Mouse (Mus musculus) CD4-positive, CD25-positive, alpha-beta regulatory T cell, adult 2 months (primary cell): ENCODE measurements at regions not wholly inside any gene's neighbourhood (a gene's known extent, or its start where the extent isn't known, plus 50 kb on each side); places are given as distances from the start of the nearest gene placed in this dataset.
"Not testable (repeated sequence)": the region's sequence is repeated elsewhere in the genome, so short reads cannot be mapped to it uniquely, and the experiment has no call there.

ENCODE experiments used
- DNase-seq: peaks from one replicate; pipeline ENCODE4 v3.0.0-alpha.2; 2012; ENCODE audit warnings: low read depth, low spot score

DNA sequence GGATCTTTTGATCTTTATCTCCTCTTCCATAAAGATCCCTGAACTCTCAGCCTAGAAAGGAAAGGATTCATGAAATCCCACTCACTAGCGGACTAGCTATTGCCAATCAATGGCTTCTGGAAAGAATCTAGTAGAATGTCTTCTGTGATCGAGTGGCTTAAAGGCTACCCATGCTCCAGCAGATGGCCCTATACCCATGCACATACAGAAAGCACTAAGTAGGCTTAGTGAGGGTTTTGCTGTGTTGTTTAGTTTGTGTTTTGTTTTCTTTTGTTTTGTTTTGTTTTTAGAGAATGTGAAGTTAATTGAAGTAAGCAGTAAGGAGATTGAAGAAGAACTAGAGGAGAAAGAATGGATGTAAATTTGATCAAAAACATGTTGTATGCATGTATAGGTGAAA is 187.5 kb downstream of the Kctd12 start:
- peak; percentile 17 for DNase-seq

DNA sequence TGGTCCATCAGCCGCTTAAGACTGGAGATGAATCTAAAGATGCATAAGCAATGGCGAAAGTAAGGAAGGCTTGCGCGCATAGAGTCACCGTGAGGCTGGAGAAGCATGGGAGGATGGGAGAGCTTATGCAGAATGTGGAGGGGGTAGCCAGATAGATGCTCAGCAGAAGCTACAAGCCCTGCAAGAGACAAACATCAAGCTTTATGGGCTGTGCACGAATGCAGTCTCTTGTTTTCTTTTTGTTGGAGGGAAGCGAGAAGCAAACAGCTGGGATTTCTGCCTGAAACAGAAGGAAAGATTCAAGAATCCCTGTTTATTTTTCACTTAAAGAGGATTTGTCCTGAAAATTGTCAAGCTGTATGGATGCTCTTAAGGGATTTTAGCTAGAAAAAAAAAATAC is 188.7 kb downstream of the Kctd12 start:
- DNase-seq = no peak

DNA sequence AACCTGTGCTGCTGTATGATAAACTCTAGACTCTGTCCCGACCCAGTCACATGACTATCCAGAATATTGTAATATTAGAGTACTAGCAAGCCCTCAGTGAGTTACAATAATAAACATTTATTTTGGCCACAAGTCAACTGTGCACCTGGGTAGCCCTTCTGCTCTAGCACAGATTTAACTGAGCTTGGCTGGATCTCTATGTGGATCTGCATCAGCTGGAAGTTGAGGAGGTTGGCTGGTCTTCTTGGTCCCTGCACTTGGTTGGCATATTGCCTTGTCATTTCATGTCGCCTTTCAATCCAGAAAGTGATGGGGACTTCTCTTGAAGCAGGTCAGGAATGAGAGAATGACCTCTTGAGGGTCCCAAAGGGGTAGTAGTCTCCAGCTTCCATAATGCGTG is 191.5 kb downstream of the Kctd12 start:
- no peak for DNase-seq

DNA sequence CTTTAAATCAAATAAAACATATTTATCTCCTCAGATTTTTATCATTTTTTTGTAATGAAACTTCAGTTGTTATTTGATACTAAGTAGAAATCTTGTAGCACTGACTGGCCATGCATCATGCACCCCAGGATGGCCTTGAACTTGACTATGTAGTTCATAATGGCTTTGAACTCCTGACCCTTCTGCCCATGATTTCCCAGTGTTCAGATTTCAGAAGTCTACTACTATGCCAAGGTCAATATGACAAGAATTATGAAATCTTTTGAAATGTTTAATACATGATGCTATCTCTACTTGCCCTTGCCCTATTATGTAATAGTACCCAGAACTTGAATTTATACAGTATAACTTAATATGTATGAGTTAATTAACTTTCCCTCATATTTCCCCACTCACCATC is 200.2 kb downstream of the Kctd12 start:
- no peak for DNase-seq

DNA sequence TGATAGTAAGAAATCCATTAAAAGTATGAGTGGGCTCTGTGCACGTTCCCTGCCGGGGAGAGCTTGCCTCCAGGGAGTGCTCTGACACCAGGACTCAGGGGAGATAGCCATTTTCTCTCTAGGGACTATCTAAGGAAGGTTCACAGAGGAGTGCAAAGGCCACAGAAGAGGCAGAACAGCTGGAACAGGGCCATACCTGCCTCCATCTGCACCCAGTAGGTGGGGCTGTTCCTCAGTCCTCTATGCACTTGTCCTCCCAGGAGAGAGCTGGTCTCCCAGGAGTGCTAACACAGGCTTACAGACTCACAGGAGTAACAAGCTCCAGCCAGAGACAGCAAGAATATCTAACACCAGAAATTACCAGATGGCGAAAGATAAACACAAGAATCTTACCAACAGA is 212.7 kb downstream of the Kctd12 start:
- peak; percentile 32 for DNase-seq

DNA sequence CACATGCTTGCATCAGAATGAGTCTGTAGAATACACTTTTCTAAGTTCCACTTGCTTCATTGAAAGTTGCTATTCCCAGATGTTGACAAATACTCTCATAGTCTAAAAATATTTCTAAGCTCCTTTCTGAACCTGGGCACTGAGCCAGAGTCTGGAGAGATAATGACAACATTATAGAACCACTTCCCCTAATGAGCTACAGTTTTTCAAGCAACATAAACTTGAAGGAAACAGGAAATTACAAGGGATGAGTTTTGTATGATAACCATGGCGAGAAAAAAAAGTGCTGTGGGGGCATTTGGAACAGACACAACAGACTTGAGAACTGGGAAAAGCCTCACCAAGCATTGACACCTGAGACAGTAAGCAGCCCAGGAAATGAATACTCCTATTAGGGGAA is 233.8 kb downstream of the Kctd12 start:
- DNase-seq = no peak

DNA sequence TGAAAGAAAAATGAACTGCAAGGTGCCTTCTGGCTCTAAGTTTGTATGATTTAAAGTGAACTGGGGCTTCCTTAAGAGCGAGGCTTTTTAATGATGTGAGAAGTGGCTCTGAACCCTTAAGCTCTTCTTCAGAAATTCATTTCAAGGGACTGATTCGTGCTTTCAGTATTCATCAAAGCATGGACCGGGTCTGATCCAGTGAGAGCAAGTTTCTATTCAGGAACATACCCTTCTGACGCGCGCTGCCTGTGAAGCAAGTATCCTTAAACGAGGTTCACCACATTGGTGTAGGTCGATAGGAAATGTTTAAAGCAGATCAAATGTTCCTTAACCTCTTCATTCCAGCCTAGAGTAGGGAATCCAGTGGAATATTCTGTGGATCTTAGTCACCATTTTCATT is 240.1 kb downstream of the Kctd12 start:
- no peak for DNase-seq

DNA sequence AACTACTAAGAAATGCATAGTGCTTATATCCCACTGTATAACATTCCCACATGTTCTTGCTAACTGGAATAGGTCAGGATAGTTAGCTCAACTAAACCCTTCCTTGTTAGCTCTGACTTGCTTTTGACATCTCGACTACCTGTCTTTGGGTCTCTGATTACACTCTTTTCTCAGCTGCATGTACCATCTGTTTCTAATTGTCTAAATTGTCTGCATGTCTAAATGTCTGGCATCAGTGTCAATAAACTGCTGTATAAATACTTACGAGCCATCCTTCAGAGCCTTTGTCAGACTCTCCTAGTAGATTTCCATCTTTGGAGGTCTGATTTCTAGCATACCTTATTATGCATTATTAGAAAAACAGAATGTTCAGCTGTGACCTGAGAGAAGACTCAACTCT is 245.8 kb downstream of the Kctd12 start:
- DNase-seq = no peak

DNA sequence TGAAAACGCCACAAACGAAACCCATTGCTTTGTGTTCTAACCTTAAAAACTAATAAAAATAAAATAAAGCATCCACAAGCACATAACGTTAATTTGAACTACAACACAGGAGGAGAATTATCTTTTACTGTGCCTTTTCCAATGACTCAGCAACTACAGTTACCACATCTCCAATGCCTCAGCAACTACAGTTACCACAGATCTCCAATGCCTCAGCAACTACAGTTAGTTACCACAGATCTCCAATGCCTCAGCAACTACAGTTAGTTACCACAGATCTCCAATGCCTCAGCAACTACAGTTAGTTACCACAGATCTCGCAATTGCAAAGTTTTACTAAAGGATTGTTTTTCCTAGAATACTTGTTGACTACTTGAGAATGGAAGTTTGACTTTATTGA is 248.7 kb downstream of the Kctd12 start:
- not testable (repeated sequence) for DNase-seq

DNA sequence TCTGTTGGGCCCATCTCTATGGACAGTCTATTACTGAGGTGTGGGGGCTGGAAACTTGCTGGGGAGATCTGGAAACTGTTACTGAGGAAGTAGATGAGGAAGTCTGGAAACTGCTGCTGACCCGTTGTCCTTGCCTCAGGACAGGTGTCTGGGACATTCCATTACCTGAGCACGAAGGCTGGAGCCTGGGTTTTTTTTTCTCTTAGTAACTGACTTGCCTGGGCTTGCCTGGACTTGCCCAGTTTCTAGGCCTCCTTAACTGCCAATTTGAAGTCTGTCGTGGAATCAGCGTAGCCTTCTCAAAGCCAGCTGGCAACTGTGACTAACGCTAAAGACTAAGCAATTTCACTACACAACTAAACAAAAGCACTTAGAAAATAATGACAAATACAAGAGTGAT is 250.7 kb downstream of the Kctd12 start:
- no peak for DNase-seq

DNA sequence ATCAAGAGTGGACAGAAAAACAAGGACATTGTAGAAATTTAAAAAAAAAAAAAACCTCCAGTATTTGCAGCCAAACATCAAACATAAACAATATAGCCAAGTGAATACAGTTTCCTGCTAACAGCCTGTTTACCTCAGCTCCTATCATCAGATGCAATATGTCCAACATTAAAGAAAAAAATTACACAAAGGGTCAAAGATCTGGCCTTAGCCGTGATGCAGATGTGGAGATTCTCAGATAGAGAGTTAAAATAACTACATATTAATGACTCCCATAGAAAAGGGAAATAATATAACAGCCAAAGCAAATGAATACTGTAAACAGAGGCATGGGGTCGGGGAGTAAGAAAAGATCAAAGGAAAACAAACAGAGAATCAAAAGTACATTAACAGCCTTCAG is 259.8 kb downstream of the Kctd12 start:
- DNase-seq = no peak

DNA sequence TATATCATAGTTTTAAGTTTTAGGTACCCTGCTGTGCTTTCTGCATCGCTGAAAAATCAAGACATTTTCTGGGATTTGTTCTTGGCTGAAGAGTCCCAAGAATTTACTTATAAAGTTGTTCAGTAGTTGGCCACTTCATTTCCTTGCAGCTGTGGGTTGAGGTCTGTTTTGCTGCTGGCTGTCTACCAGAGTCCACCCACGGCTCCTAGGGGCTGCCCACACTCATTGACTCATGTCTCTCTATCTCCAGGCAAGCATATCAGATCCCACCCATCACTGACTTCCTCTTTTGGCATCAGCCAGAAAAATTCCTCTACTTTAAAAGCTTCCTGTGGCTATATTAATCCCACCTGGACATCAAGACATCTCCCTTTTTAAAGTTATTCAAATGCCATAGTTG is 263.9 kb downstream of the Kctd12 start:
- no peak for DNase-seq

DNA sequence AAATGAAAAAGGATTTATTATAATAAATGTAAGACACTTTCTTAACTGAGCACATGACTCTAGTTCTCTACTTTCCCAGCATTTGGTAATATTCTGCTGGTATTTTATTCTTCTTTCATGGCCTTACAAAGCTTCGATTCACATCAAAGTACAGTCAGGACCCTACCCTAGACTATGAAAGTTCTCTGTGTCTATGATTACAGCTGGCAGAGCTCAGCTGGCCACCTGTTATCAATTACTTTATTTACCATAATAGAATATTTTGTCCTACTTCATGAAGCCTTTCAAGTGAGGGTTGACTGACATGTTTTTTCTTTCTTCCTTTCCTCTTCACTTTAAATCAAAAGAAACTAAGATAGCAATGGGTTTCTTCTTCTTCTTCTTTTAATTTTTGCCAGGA is 269.8 kb downstream of the Kctd12 start:
- DNase-seq = no peak

DNA sequence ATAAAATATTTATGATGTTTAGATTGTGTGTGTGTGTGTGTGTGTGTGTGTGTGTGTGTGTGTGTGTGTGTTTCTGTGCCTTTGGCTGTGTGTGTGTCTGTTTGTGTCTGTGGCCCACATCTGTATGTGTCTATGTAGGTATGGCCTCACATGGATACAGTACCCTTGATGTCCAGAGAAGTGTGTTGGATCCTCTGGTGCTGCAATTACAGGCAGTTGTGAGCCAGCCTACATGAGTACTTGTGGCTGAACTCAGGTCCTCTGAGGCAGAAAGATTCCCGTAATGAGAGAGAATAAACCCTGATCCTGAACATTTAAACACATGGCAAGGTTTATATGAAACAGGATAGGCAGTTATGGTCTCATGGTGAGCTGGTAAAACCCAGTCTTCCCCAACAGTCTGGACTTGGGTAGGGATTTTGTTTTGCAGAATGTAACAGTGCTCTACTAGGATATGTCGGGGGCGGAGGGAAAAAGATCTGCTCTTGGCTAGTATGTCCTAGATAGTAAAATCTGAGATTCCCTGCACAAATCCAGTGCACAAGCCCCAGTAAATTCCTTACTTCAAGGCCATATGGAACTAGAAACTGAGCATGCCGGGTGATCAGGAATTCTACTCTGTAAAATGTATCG is 275.6 kb downstream of the Kctd12 start:
- no peak for DNase-seq

DNA sequence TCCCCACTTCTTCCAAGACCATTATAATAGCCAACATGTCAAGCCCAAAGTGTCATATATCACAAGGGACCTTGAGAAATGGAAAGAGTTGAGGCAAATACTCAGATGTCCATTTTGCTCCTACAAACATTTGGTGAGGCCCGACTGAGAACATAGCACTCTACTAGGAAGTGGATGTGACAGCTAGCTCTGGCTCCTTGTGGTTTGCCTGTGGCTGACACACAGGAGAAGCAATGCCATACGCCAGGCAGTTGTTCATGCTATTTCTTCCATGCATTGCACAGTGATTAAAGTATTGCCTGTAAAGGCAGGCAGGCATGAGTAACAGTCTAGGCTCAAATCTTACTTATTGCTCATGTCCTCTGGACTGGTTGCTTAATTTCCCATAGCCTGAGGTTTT is 281.3 kb downstream of the Kctd12 start:
- DNase-seq = no peak

DNA sequence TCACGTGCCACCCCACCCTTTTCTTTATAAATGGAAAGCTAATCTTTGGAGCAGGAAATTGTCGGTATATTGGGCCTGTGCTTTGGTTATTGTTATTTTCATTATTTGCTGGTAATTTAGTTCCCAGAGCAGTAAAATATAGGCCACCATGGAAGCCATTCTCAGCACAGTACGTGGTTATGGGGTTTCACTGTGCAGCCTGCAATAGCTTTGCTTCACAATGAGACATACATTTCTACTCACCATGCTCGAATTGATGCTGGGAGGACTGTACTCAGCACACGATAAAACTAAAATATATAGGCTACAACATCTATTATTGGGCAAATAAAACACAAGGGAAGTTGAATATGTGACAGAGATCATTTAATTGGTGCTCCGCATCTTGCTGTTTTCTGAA is 282.0 kb downstream of the Kctd12 start:
- DNase-seq = no peak

DNA sequence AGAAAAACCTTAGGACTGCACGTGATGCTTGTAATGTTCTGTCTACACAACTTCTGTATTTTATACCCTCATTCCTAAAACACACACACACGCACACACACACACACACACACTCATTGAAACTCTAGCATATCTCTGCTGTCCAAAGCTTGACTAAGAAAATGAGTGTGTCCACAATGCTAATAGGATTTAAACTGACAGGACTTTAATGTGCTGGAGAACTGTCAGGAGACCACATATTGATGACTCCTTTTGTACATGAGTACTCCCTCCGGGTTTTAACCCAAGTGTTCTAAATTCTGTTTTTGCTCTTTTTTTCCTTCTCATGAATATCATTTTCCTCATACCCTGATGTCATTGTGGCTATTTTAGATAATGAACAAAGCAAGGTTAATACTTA is 283.4 kb downstream of the Kctd12 start:
- no peak for DNase-seq

DNA sequence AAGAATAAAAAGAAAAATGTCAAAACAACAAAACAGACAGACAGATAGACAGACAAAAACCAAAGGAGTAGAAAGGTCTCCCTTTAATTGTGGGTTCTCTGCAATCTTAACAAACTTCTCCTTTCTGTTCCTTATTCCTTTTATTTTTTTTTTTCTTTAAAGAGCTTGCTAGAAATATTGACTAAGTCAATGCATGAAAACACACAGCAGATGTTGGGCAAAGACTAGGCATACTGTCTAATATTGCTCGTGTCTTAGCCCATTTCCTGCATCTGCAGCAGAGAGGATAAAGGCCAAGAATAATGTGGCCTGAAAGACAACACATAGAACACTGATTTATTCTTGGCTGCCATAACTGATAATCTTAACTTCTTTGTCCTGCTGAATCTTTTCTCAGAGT is 295.6 kb downstream of the Kctd12 start:
- no peak for DNase-seq

DNA sequence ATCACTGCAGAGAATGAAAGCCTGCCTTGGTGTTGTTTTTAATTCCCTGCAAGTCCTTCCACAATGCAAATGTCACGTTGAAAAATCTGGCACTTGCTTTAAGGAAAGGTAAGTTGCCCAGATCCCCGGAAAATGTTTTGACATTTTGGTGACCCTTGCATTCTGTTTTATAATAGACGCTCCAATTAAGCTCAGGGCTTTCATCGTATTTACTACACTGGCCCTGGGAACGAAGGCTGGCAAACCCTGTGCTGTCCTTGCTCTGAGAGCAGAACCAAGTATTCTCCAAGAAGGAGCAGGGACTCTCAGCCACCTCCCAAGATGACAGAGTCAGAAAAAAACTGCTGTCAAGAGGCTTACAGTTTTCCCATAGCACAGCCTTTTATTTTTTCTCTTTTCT is 305.9 kb downstream of the Kctd12 start:
- no peak for DNase-seq

DNA sequence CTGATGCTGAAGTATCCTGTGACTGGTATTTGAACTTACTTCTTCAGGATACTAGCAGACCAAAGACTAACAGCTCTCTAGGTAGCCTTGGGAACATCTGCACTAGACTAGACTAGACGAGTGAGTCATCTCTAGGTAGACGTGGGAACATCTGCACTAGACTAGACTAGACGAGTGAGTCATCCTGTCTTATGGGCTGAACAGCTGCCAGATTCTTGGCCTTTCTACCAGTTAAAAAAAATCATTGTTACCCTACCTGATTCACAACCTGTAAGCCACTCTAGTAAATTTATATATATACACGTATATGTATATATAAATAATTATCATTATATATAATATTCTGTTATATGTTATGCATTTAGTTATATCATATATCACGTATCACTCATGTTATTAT is 307.8 kb downstream of the Kctd12 start:
- no peak for DNase-seq

DNA sequence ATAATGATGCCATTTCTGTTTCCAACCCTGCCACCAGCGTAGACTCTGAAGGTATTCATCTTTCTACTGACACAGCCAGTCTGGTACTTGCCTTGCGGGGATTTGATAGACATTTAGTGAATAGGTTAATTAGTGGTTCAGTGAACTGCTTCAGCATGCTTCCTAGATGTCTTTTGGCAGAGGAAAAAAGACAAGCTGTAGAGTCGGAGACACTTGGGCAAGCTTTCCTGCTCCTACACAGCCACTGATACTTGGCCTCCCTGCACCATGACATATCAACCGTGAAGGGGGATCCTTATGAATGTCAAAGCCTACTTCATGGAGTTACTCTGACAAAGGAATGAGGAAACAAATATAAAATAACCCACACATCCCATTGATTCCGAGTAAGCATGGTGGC is 308.7 kb downstream of the Kctd12 start:
- DNase-seq = no peak

DNA sequence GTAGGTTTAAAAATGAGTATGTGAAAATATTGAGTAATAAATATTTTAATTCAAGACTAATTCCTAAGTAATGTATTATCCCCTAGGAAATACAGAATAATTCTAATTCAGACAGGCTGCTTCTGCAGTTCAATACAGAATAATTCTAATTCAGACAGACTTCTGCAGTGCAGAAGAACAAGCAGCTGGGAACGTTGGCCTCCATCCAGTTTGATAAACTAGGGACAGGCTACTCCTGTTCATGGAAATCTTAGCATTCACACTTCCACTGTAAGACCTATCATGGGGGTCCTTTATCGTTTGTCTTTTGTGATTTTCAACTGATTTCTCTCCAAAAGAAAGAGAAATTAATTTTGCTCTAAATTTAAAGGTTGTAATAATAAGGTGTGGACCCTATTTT is 319.2 kb downstream of the Kctd12 start:
- DNase-seq = no peak

DNA sequence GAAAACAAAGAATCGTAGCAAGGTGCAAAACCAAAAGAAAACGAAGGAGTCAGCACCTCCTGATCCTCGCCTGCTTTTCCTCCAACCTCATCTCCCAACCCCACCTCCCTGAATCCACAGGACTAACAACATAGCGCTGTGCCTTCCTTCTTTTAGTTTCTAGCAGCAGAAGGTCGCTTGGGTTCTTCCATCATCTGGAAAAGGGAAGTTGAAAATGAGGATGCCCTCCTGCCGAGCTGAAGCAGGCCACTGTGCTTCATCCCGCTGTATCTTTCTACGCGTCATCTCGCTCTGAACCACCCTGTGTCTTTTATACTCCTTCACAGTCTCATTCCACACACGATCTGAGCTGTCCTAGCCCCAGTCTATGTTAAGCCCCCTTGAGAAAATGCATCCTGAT is 322.1 kb downstream of the Kctd12 start:
- DNase-seq = no peak

DNA sequence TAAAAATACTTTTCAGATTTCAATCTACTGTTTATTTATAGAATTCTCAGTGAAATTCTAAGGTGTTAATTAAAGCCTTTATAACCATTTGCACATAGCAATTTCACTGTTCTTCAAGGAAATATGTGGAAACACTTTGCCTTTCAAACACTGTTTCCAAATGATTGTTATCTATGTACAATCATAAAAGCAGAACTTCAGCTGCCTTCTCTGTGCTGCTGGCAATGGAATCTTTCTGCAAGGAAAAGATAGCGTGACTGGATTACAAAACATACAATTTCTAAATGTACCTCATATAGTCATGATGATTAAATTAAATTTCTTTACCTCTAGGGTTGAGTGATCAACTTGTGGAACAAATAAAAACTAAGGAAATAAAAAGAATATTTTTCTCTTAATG is 326.2 kb downstream of the Kctd12 start:
- no peak for DNase-seq

DNA sequence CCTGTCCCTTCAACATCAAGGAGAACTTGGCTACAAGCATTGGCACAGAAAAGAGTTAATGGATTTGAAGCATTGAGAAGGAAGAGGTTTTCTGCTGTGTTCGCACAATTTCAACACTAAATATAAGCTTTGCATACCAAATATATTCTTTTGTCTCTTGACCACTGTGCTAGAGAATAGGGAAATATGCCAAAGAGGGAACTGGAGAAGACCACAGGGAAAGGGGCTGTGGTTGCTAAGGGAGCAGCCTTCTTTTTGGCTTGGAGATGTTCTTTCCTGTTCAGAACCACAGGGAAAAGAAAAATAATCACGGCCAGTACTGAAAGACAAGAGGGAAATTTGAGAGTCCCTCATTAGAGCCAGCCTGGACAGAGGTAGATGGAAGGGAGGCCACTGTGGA is 352.8 kb downstream of the Kctd12 start:
- no peak for DNase-seq
